Mouse (Mus musculus) bone marrow, adult 2 months (tissue): Measurements from ENCODE around the gene Ptpn13.

Experiments used
- CTCF ChIP-seq: fragments of 200-500 bp; IDR thresholded peaks from 2 replicates; pipeline ENCODE4 v1.5.1; 2011; ENCODE audit warnings: low read length, control low read depth; ENCODE audit not compliant: control insufficient read depth, insufficient read depth
- POLR2A ChIP-seq: fragments of 200-500 bp; IDR thresholded peaks from 2 replicates; pipeline ENCODE4 v1.6.1; 2011; ENCODE audit warnings: low read depth, mild to moderate bottlenecking, control low read depth, low read length, borderline replicate concordance; ENCODE audit not compliant: control insufficient read depth

DNA sequence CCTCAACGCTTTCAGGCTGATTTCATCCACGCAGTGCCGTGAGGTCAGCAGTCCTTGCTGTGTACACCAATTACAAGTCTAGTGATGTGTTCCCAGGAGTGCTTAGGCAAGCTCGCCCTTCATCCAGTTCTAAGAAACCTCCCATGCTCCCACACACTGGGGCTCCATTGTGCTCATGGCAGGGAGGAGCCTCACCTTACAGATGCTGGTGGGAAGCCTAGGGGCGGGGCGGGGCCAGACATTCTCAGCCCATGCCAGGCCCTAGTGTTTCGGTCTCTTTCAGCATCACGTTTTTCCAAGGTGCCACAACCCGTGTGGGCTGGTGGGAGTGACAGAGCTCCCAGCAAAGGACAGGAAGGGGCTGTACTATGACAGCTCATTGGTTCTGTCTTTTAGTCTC lies 192.2 kb downstream of the Ptpn13 start:
- TF ChIP-seq POLR2A (no peak), CTCF (no peak)
